Mouse (Mus musculus): ENCODE data around the gene Trip6.

The Trip6 gene

GRCm38 (mm10) chr5:137264787-137265186 is 49.4 kb downstream of the Trip6 start:
- DNase-seq (ENCODE audit: low spot score), result no peak

GRCm38 (mm10) chr5:137263897-137264720 is 50.1 kb downstream of the Trip6 start:
- no peak for DNase-seq (ENCODE audit: low spot score)

Data from testis, postnatal 14 days (tissue).